Mouse (Mus musculus): ENCODE measurements at regions not wholly inside any gene's neighbourhood (a gene's known extent, or its start where the extent isn't known, plus 50 kb on each side); places are given as distances from the start of the nearest gene placed in this dataset.
A peak's percentile ranks its signal among the peaks of the same experiment; 100 is the strongest.

DNA sequence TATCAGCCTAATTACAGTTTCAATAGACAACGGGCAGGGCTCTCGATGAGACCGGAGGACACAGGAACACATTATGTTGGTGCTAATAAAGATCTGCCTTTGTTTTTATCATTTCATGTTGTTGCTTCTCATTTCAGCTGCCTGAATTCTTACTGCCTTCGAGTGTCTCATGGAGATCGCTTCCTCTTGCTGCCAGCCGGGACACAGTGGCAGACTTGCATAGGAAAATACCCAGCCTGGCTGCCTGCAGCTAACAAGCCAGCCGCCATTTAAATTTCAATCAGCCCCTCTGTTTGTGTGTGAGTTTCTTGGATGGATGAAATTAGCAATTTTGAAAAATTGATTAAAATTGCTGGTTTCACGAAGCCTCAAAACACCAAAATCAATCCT, 388.2 kb downstream of the Rps24 start:
- DNase-seq (ENCODE audit: low spot score) (no peak), ATAC-seq (replicated peaks; ENCODE audit: low FRiP score, low read depth) (no peak)
- 79% methylated on average over 8 of the region's 8 CpGs for WGBS
- Histone ChIP-seq H3K36me3 (ENCODE audit: insufficient read depth, low read length) (no peaks in the 10 kb centered on the region), H3K4me3 (replicated peaks; ENCODE audit: low read depth, low read length) (no peak overlapping the region), H3K27ac (no peak overlapping the region), H3K9ac (ENCODE audit: low read depth, low read length) (no peak overlapping the region), H3K9me3 (replicated peaks; ENCODE audit: low read length) (no peaks in the 10 kb centered on the region), H3K27me3 (ENCODE audit: insufficient read depth, low read length) (no peaks in the 10 kb centered on the region), H3K4me2 (ENCODE audit: low read length) (no peak overlapping the region), H3K4me1 (replicated peaks; ENCODE audit: insufficient read depth, low read length) (peaks cover 5% of the 10 kb centered on the region; the same call in 1 of the 2 replicates)
- no peak for TF ChIP-seq CTCF (IDR thresholded peaks at IDR 0.05; ENCODE audit: low read depth)

DNA sequence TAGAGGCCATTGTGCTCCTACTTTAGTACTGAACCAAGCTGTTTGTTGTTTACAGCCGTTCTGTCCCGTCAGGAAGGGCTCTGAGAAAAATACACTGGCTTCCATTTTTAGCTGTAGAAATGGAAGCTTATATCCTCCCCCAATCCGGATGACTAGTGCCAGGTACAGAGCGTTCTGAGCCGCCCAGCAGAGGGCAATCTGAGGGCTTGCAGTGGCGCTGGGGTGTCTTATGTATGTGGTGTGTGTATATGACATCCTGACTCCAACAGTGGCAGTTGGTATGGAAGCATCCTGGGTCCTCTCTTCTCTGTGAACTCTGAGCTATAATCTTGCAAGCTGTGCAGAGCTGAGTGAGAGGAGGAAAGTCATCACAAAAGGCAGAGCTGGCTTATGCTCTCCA, 389.0 kb downstream of the Rps24 start:
- Histone ChIP-seq H3K27ac (no peak overlapping the region), H3K27me3 (ENCODE audit: insufficient read depth, low read length) (no peaks in the 10 kb centered on the region), H3K9me3 (replicated peaks; ENCODE audit: low read length) (no peaks in the 10 kb centered on the region), H3K4me3 (replicated peaks; ENCODE audit: low read depth, low read length) (no peak overlapping the region), H3K4me2 (ENCODE audit: low read length) (no peak overlapping the region), H3K36me3 (ENCODE audit: insufficient read depth, low read length) (no peaks in the 10 kb centered on the region), H3K4me1 (replicated peaks; ENCODE audit: insufficient read depth, low read length) (peaks cover 4% of the 10 kb centered on the region; the same call in 1 of the 2 replicates), H3K9ac (ENCODE audit: low read depth, low read length) (no peak overlapping the region)
- 70% methylated on average over 6 of the region's 6 CpGs for WGBS
- no peak for DNase-seq (ENCODE audit: low spot score)
- ATAC-seq (replicated peaks; ENCODE audit: low FRiP score, low read depth): no peak
- TF ChIP-seq CTCF (IDR thresholded peaks at IDR 0.05; ENCODE audit: low read depth): peak; percentile 36

- Histone ChIP-seq H3K9me3 (replicated peaks; ENCODE audit: low read length) (no peaks in the 10 kb centered on the region), H3K36me3 (ENCODE audit: insufficient read depth, low read length) (no peaks in the 10 kb centered on the region), H3K4me3 (replicated peaks; ENCODE audit: low read depth, low read length) (no peak overlapping the region), H3K4me2 (ENCODE audit: low read length) (no peak overlapping the region), H3K4me1 (replicated peaks; ENCODE audit: insufficient read depth, low read length) (no peaks in the 10 kb centered on the region), H3K27ac (no peak overlapping the region), H3K9ac (ENCODE audit: low read depth, low read length) (no peak overlapping the region), H3K27me3 (ENCODE audit: insufficient read depth, low read length) (no peaks in the 10 kb centered on the region)
- no peak for DNase-seq (ENCODE audit: low spot score)
- 81% methylated on average over 5 of the region's 5 CpGs for WGBS
- no peak for ATAC-seq (replicated peaks; ENCODE audit: low FRiP score, low read depth)
- no peak for TF ChIP-seq CTCF (IDR thresholded peaks at IDR 0.05; ENCODE audit: low read depth)
These were observed 389.6 kb downstream of the Rps24 start for GRCm38 (mm10) chr14:24876508-24876907.

DNA sequence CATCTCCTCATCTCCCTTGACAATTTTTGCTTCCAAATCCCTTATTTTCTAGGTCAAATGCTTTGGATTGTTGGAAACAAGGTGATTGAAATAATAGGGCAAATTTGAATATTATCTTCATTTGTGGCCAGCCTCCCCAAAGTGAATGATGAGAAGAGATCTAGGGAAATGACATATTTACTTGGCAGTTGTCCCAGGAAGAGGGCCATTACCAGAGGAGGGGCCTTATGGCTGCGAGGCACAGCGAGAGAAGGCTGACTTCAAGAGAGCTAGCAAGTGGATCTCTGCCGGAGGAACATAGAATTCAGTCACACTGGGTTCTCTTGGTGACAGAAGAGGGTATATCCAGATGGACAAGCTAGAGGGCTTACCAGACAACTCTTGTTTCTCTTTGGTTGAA, 390.9 kb downstream of the Rps24 start:
- no peak overlapping the region for H3K9ac ChIP-seq (ENCODE audit: low read depth, low read length)
- DNase-seq (ENCODE audit: low spot score) (no peak), ATAC-seq (replicated peaks; ENCODE audit: low FRiP score, low read depth) (no peak)
- WGBS: 72% methylated on average over 3 of the region's 3 CpGs
- no peak overlapping the region for H3K4me3 ChIP-seq (replicated peaks; ENCODE audit: low read depth, low read length)
- H3K36me3 ChIP-seq (ENCODE audit: insufficient read depth, low read length): no peaks in the 10 kb centered on the region
- H3K27me3 ChIP-seq (ENCODE audit: insufficient read depth, low read length): no peaks in the 10 kb centered on the region
- no peaks in the 10 kb centered on the region for H3K9me3 ChIP-seq (replicated peaks; ENCODE audit: low read length)
- H3K4me1 ChIP-seq (replicated peaks; ENCODE audit: insufficient read depth, low read length): no peaks in the 10 kb centered on the region
- TF ChIP-seq CTCF (IDR thresholded peaks at IDR 0.05; ENCODE audit: low read depth): no peak
- H3K27ac ChIP-seq: no peak overlapping the region
- H3K4me2 ChIP-seq (ENCODE audit: low read length): no peak overlapping the region

- Histone ChIP-seq H3K36me3 (ENCODE audit: insufficient read depth, low read length) (no peaks in the 10 kb centered on the region), H3K4me3 (replicated peaks; ENCODE audit: low read depth, low read length) (no peak overlapping the region), H3K4me2 (ENCODE audit: low read length) (no peak overlapping the region), H3K9ac (ENCODE audit: low read depth, low read length) (no peak overlapping the region), H3K27ac (no peak overlapping the region), H3K27me3 (ENCODE audit: insufficient read depth, low read length) (no peaks in the 10 kb centered on the region), H3K9me3 (replicated peaks; ENCODE audit: low read length) (no peaks in the 10 kb centered on the region), H3K4me1 (replicated peaks; ENCODE audit: insufficient read depth, low read length) (no peaks in the 10 kb centered on the region)
- TF ChIP-seq CTCF (IDR thresholded peaks at IDR 0.05; ENCODE audit: low read depth): no peak
- ATAC-seq (replicated peaks; ENCODE audit: low FRiP score, low read depth): no peak
- DNase-seq (ENCODE audit: low spot score): no peak
- 78% methylated on average over 1 of the region's 1 CpGs for WGBS
These were observed 399.2 kb downstream of the Rps24 start for GRCm38 (mm10) chr14:24886164-24886563.

- H3K36me3 ChIP-seq (ENCODE audit: insufficient read depth, low read length): no peaks in the 10 kb centered on the region
- no peak overlapping the region for H3K4me3 ChIP-seq (replicated peaks; ENCODE audit: low read depth, low read length)
- ATAC-seq (replicated peaks; ENCODE audit: low FRiP score, low read depth) (no peak), DNase-seq (ENCODE audit: low spot score) (peak; percentile 59)
- H3K27me3 ChIP-seq (ENCODE audit: insufficient read depth, low read length): no peaks in the 10 kb centered on the region
- H3K4me1 ChIP-seq (replicated peaks; ENCODE audit: insufficient read depth, low read length): no peaks in the 10 kb centered on the region
- H3K4me2 ChIP-seq (ENCODE audit: low read length): no peak overlapping the region
- no peak overlapping the region for H3K27ac ChIP-seq
- H3K9me3 ChIP-seq (replicated peaks; ENCODE audit: low read length): no peaks in the 10 kb centered on the region
- WGBS: 34% methylated on average over 8 of the region's 8 CpGs
- no peak for TF ChIP-seq CTCF (IDR thresholded peaks at IDR 0.05; ENCODE audit: low read depth)
- no peak overlapping the region for H3K9ac ChIP-seq (ENCODE audit: low read depth, low read length)
These were observed 400.0 kb downstream of the Rps24 start for GRCm38 (mm10) chr14:24886896-24887421.

- no peak overlapping the region for H3K4me3 ChIP-seq (replicated peaks; ENCODE audit: low read depth, low read length)
- H3K27me3 ChIP-seq (ENCODE audit: insufficient read depth, low read length): no peaks in the 10 kb centered on the region
- H3K36me3 ChIP-seq (ENCODE audit: insufficient read depth, low read length): no peaks in the 10 kb centered on the region
- TF ChIP-seq CTCF (IDR thresholded peaks at IDR 0.05; ENCODE audit: low read depth): no peak
- no peak overlapping the region for H3K9ac ChIP-seq (ENCODE audit: low read depth, low read length)
- H3K27ac ChIP-seq: no peak overlapping the region
- H3K4me2 ChIP-seq (ENCODE audit: low read length): no peak overlapping the region
- ATAC-seq (replicated peaks; ENCODE audit: low FRiP score, low read depth): no peak
- H3K9me3 ChIP-seq (replicated peaks; ENCODE audit: low read length): no peaks in the 10 kb centered on the region
- DNase-seq (ENCODE audit: low spot score): no peak
- no peaks in the 10 kb centered on the region for H3K4me1 ChIP-seq (replicated peaks; ENCODE audit: insufficient read depth, low read length)
- WGBS: 50% methylated on average over 2 of the region's 2 CpGs
These were observed 403.9 kb downstream of the Rps24 start for GRCm38 (mm10) chr14:24890856-24891255.
